Mouse (Mus musculus) spleen, adult 2 months (tissue): Measurements from ENCODE around the gene Rai14.

Experiments
- CTCF ChIP-seq: fragments of 200-500 bp; IDR thresholded peaks from 2 replicates; pipeline ENCODE4 v1.5.1; 2011; ENCODE audit warnings: mild to moderate bottlenecking, inconsistent platforms; ENCODE audit not compliant: insufficient read depth, insufficient read length, insufficient replicate concordance; ENCODE audit errors: extremely low read depth
- POLR2A ChIP-seq: fragments of 200-500 bp; IDR thresholded peaks from 2 replicates; pipeline ENCODE4 v1.6.1; 2011; ENCODE audit warnings: low read depth, low read length, inconsistent platforms

DNA sequence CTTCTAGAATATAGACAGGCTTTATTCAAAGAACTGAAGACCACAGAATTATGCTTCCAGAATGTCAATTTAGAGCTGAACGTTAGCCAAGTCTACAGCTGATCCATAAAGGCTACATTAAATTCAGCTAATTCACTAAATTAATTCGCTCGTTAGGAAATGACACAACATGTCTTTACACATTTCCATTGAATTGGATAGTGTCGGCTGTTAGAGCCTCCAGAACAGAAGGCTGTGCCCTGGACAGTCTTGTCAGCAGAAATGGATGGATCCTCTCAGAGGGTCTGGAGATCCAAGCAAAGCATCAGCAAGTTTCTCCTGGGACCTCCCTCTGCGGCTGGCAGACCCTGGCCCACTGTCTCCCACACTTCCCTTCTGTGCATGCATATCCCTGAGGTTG, 58.3 kb downstream of the Rai14 start:
- TF ChIP-seq CTCF, result no peak
- TF ChIP-seq POLR2A, result no peak
